Mouse (Mus musculus): Measurements from ENCODE around the gene Mia2. TPM values are rescaled to one million over a fixed set of nuclear protein-coding genes. Genes with fewer than 3 reads are reported as not detected.

The Mia2 gene
- total and polyA plus RNA-seq, 3 experiments, result 103 to 175 TPM; not detected in 1

- TF ChIP-seq GATA1 (IDR thresholded peaks at IDR 0.05; ENCODE audit: low read depth, low read length), result peak; percentile 2; the same call in 1 of the 2 replicates
- peak; percentile 94 for TF ChIP-seq NELFE (IDR thresholded peaks at IDR 0.05; ENCODE audit: low read depth, low read length)
- TF ChIP-seq RCOR1 (IDR thresholded peaks at IDR 0.05; ENCODE audit: low read depth, low read length), result 0 out of 2 replicates have a peak, but pooled peaks have one; percentile 22
- peak; percentile 86 for TF ChIP-seq NRF1 (IDR thresholded peaks at IDR 0.05; ENCODE audit: insufficient read depth, low read depth, low read length, poor library complexity, severe bottlenecking)
- TF ChIP-seq TBP (IDR thresholded peaks at IDR 0.05; ENCODE audit: low read depth, low read length), result peak; percentile 72; the same call in 1 of the 2 replicates
- peak; percentile 93; the same call in 1 of the 2 replicates for TF ChIP-seq ZMIZ1 (IDR thresholded peaks at IDR 0.05; ENCODE audit: low read depth, low read length)
- no peak for TF ChIP-seq MAFK (IDR thresholded peaks at IDR 0.05; ENCODE audit: borderline replicate concordance, low read depth, low read length)
- peak; percentile 83; the same call in 1 of the 2 replicates for TF ChIP-seq MXI1 (IDR thresholded peaks at IDR 0.05; ENCODE audit: low read depth, low read length)
- TF ChIP-seq CHD1 (IDR thresholded peaks at IDR 0.05; ENCODE audit: low read depth, low read length), result peak; percentile 93; the same call in 1 of the 2 replicates
- no peak for TF ChIP-seq USF1 (IDR thresholded peaks at IDR 0.05; ENCODE audit: low read depth, low read length)
- TF ChIP-seq POLR2AphosphoS2 (IDR thresholded peaks at IDR 0.05; ENCODE audit: low read length), result peak; percentile 80
- TF ChIP-seq POLR2A (IDR thresholded peaks at IDR 0.05; ENCODE audit: control insufficient read depth in 1 of 2, insufficient read depth in 1 of 2, low read depth in 1 of 2, low read length in 2 of 2, poor library complexity in 1 of 2), result peak; percentile 81 to 93
- TF ChIP-seq MAX (IDR thresholded peaks at IDR 0.05; ENCODE audit: low read length), result peak; percentile 69
- TF ChIP-seq ETS1 (IDR thresholded peaks at IDR 0.05; ENCODE audit: low read depth, low read length), result peak; percentile 59; the same call in 1 of the 2 replicates
- TF ChIP-seq HCFC1 (IDR thresholded peaks at IDR 0.05; ENCODE audit: low read depth, low read length), result peak; percentile 86
- TF ChIP-seq MAZ (IDR thresholded peaks at IDR 0.05; ENCODE audit: low read depth, low read length), result no peak
- TF ChIP-seq USF2 (IDR thresholded peaks at IDR 0.05; ENCODE audit: borderline replicate concordance in 1 of 2, insufficient read depth in 1 of 2, low read depth in 1 of 2, low read length in 2 of 2), result no peak
- no peak for TF ChIP-seq BHLHE40 (IDR thresholded peaks at IDR 0.05; ENCODE audit: borderline replicate concordance, low read depth, low read length)
- TF ChIP-seq RAD21 (IDR thresholded peaks at IDR 0.05; ENCODE audit: low read depth, low read length), result no peak
- no peak for TF ChIP-seq SMC3 (IDR thresholded peaks at IDR 0.05; ENCODE audit: low read depth, low read length)
- no peak for TF ChIP-seq MYB (IDR thresholded peaks at IDR 0.05; ENCODE audit: low read depth, low read length)
These were observed 29.0 kb upstream of the Mia2 start, which contains the start of gene Pnn (continued) for GRCm38 (mm10) chr12:59066448-59067077.

- Histone ChIP-seq H3K9ac (ENCODE audit: control insufficient read depth, low read depth, low read length, poor library complexity, severe bottlenecking) (peak overlapping the region; percentile 97), H3K4me1 (ENCODE audit: control insufficient read depth in 1 of 2, insufficient read depth in 2 of 2, low read length in 2 of 2) (peaks cover 3 to 11% of the 10 kb centered on the region in 2 experiments; a peak in 2 of 4 replicates), H3K36me3 (ENCODE audit: control insufficient read depth in 1 of 2, insufficient read depth in 2 of 2, low read length in 2 of 2) (peaks cover 23 to 30% of the 10 kb centered on the region in 2 experiments), H3K9me3 (replicated peaks; ENCODE audit: insufficient read depth, low read length) (no peaks in the 10 kb centered on the region), H3K79me2 (ENCODE audit: control insufficient read depth, insufficient read depth, low read length, poor library complexity) (peaks cover 22% of the 10 kb centered on the region), H3K27me3 (ENCODE audit: control insufficient read depth in 1 of 2, insufficient read depth in 2 of 2, low read length in 2 of 2) (no peaks in the 10 kb centered on the region), H3K4me3 (ENCODE audit: control insufficient read depth in 1 of 2, insufficient read depth in 1 of 2, low read depth in 2 of 2, low read length in 2 of 2) (peak overlapping the region; percentile 94 to 95), H3K27ac (ENCODE audit: control insufficient read depth, low read depth, low read length) (peak overlapping the region; percentile 83)
- TF ChIP-seq USF1 (IDR thresholded peaks at IDR 0.05; ENCODE audit: low read depth, low read length) (no peak), GABPA (IDR thresholded peaks at IDR 0.05; ENCODE audit: low read depth, low read length) (no peak), RAD21 (IDR thresholded peaks at IDR 0.05; ENCODE audit: low read depth, low read length) (no peak)
- peak; percentile 54 for DNase-seq (ENCODE audit: low read depth, low spot score)
These were observed 28.5 kb upstream of the Mia2 start for GRCm38 (mm10) chr12:59067095-59067494.
